Mouse (Mus musculus): ENCODE measurements around the gene Gm17662. TPM values are rescaled to one million over a fixed set of nuclear protein-coding genes. Genes with fewer than 3 reads are reported as not detected.

The Gm17662 gene
- polyA plus RNA-seq, 1 experiment from 2014 or later: not detected

GRCm38 (mm10) chr4:104894004-104894734, 37.0 kb downstream of the Gm17662 start:
- no peak overlapping the region for H3K4me3 ChIP-seq (ENCODE audit: low read depth, low read length)
- ATAC-seq (replicated peaks; ENCODE audit: low FRiP score) (no peak), DNase-seq (ENCODE audit: low spot score) (peak; percentile 69)
- H3K27ac ChIP-seq (ENCODE audit: low read depth, low read length): no peak overlapping the region
- H3K27me3 ChIP-seq (ENCODE audit: control insufficient read depth, insufficient read depth, low read length): no peaks in the 10 kb centered on the region
- no peaks in the 10 kb centered on the region for H3K36me3 ChIP-seq (ENCODE audit: control insufficient read depth, insufficient read depth, low read length)
- no peak overlapping the region for H3K9ac ChIP-seq (ENCODE audit: low read length)
- no peak overlapping the region for H3K4me2 ChIP-seq (ENCODE audit: low read depth, low read length, severe bottlenecking)
- 61% methylated on average over 13 of the region's 13 CpGs for WGBS
- no peaks in the 10 kb centered on the region for H3K4me1 ChIP-seq (replicated peaks; ENCODE audit: control insufficient read depth, insufficient read depth, low read length)
- H3K9me3 ChIP-seq (ENCODE audit: control insufficient read depth, low read length): no peaks in the 10 kb centered on the region

- H3K9ac ChIP-seq (ENCODE audit: low read length): no peak overlapping the region
- no peaks in the 10 kb centered on the region for H3K9me3 ChIP-seq (ENCODE audit: control insufficient read depth, low read length)
- H3K27ac ChIP-seq (ENCODE audit: low read depth, low read length): no peak overlapping the region
- no peak overlapping the region for H3K4me3 ChIP-seq (ENCODE audit: low read depth, low read length)
- DNase-seq (ENCODE audit: low spot score) (no peak), ATAC-seq (replicated peaks; ENCODE audit: low FRiP score) (no peak)
- no peaks in the 10 kb centered on the region for H3K27me3 ChIP-seq (ENCODE audit: control insufficient read depth, insufficient read depth, low read length)
- H3K36me3 ChIP-seq (ENCODE audit: control insufficient read depth, insufficient read depth, low read length): no peaks in the 10 kb centered on the region
- H3K4me2 ChIP-seq (ENCODE audit: low read depth, low read length, severe bottlenecking): no peak overlapping the region
- 83% methylated on average over 2 of the region's 2 CpGs for WGBS
- H3K4me1 ChIP-seq (replicated peaks; ENCODE audit: control insufficient read depth, insufficient read depth, low read length): no peaks in the 10 kb centered on the region
These were observed 45.7 kb downstream of the Gm17662 start for GRCm38 (mm10) chr4:104902836-104903235.

DNA sequence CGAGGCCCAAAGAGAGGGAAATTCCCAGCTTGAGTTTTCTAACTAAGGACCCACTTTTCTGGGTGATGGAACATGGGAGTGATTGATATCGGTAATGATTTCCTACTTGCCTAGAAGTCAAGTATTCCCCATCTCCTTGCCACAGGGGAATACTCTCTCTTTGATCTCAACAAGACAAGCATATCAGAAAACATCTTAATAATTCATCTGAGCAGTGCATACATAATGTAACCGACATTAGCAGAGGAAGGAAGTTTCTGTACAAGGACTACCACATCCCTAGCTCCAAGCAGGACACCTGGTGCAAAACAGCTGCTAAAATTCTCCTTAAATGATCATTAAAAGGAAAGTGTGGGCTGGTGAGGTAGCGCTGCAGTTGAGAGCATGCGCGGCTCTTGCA, 47.9 kb downstream of the Gm17662 start:
- Histone ChIP-seq H3K4me3 (ENCODE audit: low read depth, low read length) (no peak overlapping the region), H3K27ac (ENCODE audit: low read depth, low read length) (no peak overlapping the region), H3K36me3 (ENCODE audit: control insufficient read depth, insufficient read depth, low read length) (no peaks in the 10 kb centered on the region), H3K9me3 (ENCODE audit: control insufficient read depth, low read length) (no peaks in the 10 kb centered on the region), H3K27me3 (ENCODE audit: control insufficient read depth, insufficient read depth, low read length) (no peaks in the 10 kb centered on the region), H3K4me2 (ENCODE audit: low read depth, low read length, severe bottlenecking) (no peak overlapping the region), H3K9ac (ENCODE audit: low read length) (no peak overlapping the region), H3K4me1 (replicated peaks; ENCODE audit: control insufficient read depth, insufficient read depth, low read length) (no peaks in the 10 kb centered on the region)
- DNase-seq (ENCODE audit: low spot score) (no peak), ATAC-seq (replicated peaks; ENCODE audit: low FRiP score) (no peak)
- 92% methylated on average over 6 of the region's 6 CpGs for WGBS

Other genes with a start within 250 kb of the Gm17662 start
- gene C8b, start 91.0 kb upstream of the Gm17662 start, polyA plus RNA-seq (2014; fragmentation: Nextera tagmentation; extraction: Ambion mirVana): not detected in 2 replicates
- gene C8a, start 19.1 kb downstream of the Gm17662 start, polyA plus RNA-seq (2014; fragmentation: Nextera tagmentation; extraction: Ambion mirVana): not detected in 2 replicates
- gene Fyb2, start 56.1 kb downstream of the Gm17662 start, polyA plus RNA-seq (2014; fragmentation: Nextera tagmentation; extraction: Ambion mirVana): 0.17 TPM in 1 of 2 replicates, not detected in the other

Data from forebrain, embryonic 11.5 days (tissue).